Mouse (Mus musculus): ENCODE measurements around the gene Fkbp9.

The Fkbp9 gene

DNA sequence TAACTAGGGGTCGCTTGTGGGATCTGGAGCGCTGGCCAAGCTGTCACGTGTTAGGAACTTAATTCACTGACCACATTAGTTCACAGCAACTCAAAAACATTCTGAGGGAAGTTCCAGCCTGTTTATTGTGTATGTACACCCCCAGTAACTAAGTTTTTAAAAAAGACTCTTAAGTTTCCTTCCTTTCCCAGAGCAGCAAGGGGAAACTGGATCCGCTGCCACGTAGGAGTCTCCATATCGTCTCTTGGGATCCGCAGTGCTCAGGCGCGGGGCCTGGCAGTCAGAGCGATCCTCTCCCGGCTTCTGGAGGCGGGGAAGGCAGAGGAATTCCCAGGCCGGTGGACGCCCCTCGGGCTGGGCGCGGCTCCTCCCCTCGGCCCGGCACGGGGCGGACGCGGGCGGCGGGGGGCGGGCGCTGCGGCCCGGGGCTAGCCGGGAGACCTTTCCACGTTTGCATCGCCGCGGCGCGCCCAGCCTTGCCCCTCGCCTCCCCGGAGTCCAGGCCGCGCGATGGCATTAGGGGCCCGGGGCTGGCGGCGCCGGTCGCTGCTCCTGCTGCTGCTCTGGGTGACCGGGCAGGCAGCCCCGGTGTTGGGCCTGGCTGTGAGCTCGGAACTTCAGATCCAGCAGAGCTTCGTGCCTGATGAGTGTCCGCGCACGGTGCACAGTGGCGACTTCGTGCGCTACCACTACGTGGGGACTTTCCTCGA lies at the start of gene Fkbp9:
Fkbp9 (plus strand) TSS at position 363 of the 710 bp plus-strand sequence.
- peak; percentile 85 for DNase-seq (ENCODE audit: low spot score)

DNA sequence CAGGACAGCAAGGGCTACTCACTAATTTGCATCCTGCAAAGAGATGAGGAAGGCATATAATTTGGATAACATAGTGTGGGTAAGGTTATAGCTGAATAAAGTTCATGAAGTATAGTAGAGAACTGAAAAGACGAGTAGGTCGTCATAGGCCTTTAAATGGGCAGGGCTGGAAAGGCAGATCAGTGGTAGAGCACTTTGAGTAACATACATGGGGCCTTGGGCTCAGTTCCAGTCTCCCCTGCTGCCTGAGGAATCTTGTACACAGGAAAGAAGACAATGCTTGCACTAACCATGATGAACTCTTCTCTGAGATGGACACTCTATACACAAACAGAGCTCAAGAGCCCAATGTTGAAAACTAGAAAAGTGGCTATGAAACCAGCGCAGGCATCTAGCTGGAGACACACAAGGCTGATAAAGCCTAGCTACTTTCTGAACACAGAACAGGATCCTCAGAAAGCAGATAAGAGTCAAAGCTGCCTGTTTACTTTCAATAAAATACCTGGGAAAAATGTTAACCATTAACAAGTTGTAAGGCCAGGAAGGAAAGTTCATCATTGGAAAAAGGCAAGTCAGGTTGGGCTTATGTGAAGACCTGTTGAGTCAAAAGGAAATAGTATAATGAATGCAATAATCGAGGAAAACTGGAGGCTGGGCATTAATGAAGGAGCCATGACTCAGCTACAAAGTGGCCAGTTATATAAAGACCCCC lies 48.1 kb upstream of the Fkbp9 start:
- DNase-seq (ENCODE audit: low spot score), result no peak

DNA sequence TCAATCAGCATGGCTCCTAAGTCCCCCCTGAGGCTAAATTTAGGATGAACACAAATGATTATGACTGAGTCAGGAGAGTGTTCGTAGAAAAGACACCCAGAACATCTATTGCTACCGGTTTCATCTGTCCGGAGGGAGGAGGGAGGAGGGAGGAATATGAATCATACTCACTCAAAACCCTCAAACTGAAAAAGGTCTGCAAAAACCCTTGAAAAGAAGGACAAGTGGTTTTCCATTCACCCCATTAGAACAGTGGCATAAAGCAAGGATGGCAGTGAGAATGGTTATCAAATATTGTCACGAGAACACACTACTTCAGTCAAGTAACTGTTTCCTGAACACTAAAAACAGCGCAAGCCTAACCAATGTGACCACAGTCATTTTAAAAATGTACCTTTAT lies 46.8 kb upstream of the Fkbp9 start:
- DNase-seq (ENCODE audit: low spot score), result no peak

DNA sequence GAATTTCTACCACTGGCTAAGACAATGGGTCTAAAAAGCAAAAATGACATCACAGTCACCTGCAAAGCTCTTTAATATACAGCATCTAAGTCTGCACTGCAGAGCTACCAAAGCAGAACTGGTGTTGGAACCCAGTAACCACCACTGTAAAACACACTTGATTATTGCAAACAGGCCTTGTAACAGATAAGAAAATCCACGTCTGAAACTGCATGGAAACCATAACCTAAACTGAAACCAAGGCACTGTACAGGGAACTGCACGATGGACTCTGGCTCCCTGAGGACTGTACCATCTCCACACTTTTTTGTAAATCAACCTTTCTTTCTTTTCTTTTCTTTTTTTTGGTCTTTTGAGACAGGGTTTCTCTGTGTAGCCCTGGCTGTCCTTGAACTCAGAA lies 44.2 kb upstream of the Fkbp9 start:
- DNase-seq (ENCODE audit: low spot score), result no peak

DNA sequence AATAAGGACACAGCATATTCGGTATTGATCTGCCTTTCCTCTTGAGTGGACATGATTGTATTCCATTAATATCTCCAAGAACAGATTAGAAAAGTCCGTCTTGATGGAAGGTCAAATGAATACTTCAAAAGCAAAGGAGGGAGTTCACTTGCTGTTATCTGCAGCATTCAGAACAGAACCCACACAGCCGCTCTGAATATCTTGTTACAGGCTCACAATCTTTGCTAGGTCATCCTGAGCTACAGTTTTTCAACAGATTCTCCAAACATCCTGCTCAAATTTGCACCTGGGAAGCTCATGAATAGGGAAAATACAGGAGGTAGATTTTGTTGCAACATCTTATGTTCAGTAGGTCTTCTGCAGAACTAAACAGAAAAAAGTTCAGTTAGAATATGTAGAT lies 42.5 kb upstream of the Fkbp9 start:
- DNase-seq (ENCODE audit: low spot score), result no peak

DNA sequence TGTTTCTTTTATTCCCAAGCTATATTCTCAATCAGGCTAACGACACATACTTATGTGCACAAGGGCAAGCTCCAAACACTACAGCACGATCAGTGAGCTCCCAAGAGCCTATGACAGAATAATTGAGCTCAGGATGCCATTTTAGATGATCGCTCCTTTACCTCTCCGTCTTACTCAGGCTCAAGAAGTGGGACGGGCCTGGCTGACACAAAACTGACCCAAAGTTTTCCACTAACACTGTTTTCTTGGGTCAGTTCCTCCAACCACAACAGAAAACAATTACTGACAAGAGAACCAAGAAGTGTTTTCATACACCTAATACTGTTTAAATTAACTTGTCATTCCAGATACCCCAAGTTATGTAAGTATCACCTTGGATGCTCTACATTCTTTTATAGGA lies 37.0 kb upstream of the Fkbp9 start:
- DNase-seq (ENCODE audit: low spot score), result no peak

DNA sequence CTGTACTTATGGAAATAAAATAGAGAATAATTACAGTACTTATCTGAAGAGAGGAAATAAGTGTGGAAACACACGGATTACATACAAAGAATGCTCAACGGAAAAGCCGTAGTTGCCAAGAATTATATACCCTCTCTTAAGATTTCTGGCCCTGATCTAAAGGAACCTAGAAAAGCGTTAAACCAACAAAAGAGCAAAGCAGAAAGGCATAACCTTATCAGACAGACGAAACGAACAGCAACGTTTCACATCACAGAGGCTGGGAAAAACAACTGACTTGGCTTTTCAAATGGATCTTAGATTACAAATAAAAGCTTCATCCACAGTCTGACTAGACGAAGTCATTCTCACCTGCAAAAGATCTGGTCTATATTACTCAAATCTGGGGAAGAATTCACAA lies 35.6 kb upstream of the Fkbp9 start:
- no peak for DNase-seq (ENCODE audit: low spot score)

DNA sequence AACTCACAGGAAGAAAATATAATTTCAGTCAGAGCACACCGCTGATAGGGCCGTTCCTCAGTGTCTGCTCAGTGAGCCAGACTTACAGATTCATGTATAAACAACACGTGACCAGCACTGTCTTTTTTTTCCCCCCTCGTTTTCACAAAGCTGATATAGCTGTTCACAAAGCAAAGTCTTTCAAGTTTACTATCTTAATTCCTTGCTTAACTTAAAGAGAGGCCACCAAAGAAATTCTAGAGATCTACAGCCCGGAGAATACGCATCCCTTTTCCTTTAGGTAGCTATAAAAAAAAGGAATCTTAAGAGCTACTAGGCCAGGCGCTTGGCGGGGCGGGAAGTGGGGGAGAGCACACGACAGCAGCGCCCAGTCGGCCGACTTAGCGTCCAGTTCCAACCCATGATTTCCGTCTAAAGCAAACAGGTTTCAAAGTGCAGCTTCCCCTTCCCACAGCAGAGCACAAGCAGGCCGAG lies 35.2 kb upstream of the Fkbp9 start:
- DNase-seq (ENCODE audit: low spot score), result peak; percentile 6

DNA sequence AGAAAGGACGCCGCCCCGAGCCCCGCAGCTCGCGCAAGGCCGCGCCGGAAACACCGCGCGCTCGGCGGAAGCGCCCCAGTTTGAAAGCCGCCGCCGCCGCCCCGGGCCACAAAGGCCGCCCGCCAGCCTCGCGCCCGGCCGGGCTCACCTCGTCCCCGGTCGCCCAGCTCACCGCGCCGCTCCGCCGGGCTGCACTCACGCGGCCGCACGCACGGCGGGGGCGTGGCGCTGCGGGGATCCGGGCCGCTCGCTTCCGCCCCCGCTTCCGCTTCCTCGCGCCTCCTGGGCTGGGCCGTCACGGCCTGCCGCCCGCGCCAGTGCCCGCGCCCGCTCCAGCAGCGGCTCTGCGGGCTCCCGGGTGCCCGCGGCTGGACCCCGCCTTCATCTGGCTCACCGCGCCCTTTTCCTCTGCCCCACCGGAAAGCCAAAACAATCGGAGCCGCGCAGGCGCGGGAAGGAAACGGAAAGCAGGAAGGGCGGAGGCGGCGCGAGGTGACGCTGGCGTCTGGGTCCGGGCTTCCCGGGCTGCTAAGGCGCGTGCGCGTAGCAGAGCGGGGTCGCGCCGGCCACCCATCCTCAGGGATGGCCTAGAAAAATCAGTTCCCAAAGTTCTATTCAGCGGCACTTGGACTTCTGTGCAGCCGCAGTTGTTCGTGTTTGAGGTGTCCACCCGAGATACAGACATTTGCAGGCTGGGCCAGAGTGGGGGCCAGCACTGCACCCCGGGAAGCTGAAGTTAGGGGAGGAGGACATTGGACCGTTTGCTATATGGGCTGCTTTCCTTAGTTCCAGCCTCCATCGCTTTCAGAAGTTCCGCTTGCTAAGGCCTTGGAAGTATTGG lies 34.3 kb upstream of the Fkbp9 start, which contains the start of gene Kbtbd2:
Kbtbd2 (minus strand) TSS at position 503 of the 841 bp plus-strand sequence.
- DNase-seq (ENCODE audit: low spot score), result peak; percentile 92

DNA sequence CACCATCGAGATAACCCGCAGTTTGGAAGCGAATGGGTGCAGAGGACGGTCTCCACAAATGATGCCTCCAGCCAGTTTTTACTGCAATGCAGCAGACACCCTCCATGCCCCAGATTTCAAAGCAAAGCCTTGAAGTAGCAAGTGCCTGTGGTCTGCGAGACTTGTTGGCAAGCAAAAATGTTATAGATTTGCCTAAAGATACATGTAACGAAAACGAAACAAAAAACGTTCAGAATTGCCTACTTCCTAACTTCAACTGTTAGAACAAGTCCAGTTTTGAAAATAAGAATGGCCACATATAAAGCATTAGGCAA lies 33.8 kb upstream of the Fkbp9 start:
- DNase-seq (ENCODE audit: low spot score), result no peak

DNA sequence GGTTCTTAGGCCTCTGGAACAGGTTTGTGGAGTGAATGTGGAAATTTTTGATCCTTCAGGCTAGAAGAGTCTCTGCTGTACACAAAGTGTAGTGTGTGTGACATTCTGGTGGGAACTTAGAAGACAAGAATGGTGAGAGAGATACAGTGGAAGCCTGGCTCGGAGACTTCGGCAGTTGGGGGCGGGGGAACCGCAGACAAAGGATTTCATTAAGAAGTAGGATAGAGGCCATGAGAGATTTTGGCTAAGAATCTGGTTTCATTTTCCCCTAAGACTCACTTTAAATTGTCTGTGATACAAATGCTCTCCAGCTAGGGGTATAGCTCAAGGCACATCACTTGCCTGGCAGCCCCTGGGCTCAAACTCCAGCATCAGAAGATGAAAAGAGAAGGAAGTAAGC lies 26.8 kb upstream of the Fkbp9 start:
- no peak for DNase-seq (ENCODE audit: low spot score)

DNA sequence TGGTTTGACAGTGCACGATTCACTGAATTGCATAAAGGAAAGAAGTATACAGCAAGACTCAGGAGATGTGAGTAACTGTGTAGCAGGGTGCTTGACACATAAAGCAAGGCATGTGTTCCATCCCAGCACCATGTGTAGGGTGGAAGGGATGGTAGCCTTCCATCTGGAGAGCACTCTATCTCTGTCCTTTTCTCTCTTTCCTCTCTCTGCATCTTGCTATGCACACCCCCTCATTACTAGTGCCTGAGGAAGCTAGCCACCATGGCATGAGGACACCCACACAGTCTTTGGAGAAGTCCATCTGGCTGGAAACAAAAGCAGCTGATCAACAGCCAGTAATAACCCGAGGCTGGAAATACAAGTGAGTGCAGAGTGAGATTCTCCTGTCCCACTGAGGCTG lies 25.7 kb upstream of the Fkbp9 start:
- DNase-seq (ENCODE audit: low spot score), result no peak

DNA sequence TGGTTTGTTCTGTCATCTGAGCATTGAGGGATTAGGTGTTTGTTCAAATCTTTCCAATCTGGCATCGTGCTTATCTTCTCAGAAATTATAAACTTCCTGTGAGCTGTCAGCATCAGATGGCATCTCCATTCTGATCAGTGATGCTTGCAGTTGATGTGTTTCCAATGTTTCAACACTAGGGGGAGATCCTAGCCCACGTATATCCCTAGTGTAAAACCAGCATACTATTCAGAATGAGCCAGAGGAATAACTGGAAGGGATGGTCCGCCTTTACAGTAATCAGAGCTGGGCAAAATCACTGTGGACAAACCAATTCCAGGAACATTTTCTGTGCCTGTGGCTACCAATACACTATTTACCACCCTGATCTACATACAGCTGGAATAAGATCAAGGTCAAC lies 23.2 kb upstream of the Fkbp9 start:
- no peak for DNase-seq (ENCODE audit: low spot score)

DNA sequence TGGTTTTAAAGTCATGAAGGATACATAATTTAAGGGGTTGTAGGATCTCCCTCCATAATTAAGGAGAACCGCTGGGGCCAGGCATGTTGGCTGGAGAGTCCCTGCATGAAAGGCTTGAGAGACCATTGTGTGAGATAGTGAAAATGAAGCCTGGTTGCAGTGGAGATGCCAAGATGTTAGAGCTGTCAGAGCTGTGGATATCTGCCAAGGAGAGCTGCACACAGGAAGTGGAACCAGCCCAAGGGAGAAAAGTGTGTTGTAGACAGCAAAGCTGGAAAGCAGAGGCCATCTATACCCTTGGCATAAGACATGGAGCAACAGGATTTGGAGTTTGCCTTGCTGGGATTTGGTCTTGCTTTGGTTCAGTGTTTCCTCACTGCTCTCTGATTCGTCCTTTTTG lies 18.5 kb upstream of the Fkbp9 start:
- DNase-seq (ENCODE audit: low spot score), result no peak

DNA sequence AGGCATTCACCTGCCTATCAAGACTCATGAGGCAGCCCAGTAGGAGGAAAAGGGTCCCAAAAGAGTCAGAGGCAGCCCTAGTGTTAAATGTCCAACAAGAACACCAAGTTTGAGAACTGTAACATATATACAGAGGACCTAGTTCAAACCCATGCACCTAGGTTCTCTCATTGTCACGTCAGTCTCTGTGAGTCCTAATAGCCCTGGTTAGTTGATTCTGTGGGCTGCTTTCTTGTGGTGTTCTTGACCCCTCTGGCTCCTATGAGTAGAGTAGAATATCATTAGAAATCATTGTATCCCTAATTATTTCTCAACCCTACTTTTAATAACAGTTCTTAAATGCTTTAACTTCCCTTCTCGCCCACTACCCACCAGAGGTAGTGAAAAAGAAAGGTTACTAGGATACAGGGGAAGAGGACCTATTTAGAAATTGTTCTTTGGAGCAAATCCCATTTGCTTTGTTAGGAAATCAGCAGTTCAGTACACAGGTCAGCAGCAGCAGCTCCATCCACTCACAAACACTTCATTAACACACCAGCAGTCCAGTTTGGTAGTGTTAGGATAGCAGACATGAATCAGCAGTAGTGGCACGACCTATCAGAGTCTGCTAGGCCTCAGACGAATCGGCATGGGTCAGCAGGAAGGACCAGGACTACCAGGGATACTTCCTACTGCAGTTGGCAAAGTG lies 13.3 kb upstream of the Fkbp9 start:
- DNase-seq (ENCODE audit: low spot score), result no peak

DNA sequence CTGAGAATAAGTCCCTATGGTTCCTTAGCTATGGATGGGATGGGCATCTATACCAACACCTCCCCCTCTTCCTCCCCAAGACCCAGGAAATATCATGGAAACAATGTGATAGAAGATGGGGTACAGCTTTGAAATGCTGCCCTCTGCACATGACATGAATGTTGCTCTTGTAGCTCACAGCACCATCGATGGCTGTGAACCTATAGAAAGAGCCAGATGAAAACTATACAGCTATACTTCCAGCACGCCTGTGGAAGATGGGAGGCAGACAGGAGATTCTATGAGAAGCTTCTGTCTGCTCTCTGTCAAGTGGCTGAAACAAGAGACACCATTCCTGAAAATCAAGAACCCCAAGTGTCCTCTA lies 12.8 kb upstream of the Fkbp9 start:
- no peak for DNase-seq (ENCODE audit: low spot score)

DNA sequence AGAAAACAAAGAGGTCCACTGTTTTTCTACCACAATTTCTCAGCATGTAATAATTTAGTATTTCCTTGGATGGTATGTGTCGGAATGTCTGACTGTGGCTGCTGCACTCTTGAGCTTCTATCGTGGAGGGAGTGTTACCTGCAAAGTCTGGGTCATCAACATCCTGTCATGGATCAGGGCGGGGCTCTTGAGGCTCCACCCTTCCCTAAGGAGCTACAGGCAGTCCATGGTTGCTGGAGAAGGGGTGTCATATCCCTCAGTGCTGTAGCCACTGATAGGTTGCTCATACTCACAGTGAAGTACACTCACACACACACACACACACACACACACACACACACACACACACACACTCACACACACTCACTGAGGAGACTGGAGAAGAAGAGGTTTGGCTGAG lies 6.2 kb upstream of the Fkbp9 start:
- no peak for DNase-seq (ENCODE audit: low spot score)

DNA sequence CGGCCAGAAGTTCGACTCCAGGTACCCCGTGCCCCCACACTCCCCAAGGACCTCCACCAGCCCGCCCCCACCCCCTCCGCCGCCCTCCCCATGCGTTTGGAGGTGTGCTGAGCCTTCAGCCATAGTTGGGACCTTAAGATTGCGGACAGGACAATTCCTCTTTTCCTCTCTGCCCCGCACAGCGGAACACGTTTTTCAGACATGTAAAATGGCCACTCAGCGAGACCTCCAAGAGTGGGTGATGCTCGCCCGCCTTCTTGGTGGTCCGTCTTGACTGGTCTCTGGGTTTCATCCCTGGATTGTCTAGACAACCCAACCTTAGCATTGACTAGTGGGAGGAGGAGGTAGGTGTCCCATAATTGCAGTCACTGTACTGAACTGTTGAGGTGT lies 543 bp downstream of the Fkbp9 start:
- no peak for DNase-seq (ENCODE audit: low spot score)

DNA sequence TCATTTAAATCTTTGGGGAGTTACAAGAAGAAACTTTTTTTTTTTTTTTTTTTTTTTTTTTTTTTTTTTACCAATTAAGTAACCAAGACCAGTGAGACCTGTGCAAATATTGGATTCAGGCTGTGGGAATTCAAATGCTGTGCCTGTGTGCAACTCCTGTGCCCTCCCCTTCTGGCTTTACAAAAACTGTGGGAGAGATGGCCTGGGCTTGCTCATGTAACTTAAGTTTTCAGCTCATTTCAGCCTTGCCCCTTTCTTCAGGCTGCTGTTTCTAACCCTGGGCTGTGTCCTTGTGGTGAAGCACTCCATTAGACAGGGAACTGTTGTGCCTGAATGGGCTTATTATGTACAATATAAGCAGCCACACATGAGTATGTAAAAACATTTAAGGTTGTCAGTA lies 971 bp downstream of the Fkbp9 start:
- DNase-seq (ENCODE audit: low spot score), result no peak

DNA sequence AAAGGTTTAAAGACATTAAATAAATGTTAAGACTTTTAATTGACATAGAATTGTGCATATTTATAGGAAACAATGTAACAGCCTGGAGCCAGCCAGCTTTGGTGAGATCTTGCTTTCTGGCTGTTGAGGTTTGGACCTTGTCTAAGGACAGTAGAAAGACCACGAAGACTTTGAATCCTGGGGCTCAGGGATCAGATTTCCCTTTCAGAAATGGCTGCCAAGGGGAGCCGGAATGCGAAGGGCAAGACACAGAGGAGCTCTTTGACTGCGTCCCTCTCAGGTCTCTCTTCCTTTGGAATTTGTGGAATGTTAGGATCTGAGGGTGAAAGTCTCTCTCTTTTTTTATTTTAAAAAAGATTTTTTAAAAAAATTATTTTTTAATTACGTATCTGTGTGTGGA lies 2.9 kb downstream of the Fkbp9 start:
- DNase-seq (ENCODE audit: low spot score), result no peak

DNA sequence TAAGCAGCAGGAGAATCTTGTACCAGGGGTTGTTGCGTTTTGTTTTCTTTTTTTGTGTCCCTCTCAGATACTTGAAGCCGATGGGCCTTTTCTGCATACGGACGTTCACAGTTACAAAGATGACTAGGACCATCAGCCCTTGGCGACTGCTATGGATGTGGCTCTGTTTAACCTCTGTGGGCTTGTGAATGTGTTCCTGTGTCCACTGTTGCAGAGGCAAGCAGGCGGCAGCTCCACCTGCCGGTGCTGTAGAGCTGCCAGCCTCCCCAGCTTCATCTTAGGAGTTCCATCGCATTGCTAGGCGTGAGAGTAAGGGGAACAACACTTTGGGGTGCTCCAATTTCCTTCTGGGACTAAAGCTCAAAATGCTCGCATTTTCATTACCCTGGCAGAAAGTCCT lies 3.7 kb downstream of the Fkbp9 start:
- no peak for DNase-seq (ENCODE audit: low spot score)

DNA sequence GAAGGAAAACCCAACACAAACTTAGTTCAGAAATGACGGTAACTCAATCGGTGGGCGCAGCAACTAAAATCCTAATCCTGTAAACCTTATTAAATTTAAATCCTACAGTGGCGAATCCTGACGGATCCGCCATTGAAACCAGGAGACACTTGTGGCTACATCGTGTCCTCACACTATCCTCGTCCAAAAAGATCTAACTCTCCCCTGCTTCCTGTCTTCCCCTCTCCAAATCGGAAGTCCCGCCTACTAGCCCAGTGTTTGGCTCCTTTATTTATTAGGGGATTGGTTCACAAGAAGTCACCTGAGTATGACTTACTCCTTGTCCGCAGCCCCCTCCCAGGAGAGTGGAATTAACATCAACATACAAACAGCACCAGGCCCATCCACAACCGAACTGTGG lies 5.3 kb downstream of the Fkbp9 start:
- no peak for DNase-seq (ENCODE audit: low spot score)

DNA sequence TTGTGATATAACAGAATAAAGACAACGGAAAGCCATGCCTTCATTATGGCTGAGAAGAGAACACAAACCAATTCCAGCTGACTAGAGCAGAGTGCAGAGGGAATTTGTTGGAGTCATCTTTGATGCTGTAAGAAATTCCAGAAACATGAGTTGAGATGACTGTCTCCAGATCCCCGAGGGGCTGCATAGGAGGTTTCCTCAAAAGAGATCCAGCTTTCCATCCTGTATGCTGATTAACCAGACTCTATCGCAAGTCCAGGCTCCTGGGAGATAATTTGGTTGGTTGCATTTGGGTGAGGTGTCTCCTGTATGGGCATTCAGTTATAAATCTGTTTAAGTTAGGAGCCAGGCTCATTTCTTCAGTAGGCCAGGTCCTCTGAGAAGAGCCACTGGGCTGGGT lies 5.8 kb downstream of the Fkbp9 start:
- no peak for DNase-seq (ENCODE audit: low spot score)
